Mouse (Mus musculus) neural tube, embryonic 11.5 days (tissue): ENCODE measurements around the gene Susd1. TPM values are rescaled to one million over a fixed set of nuclear protein-coding genes. Genes with fewer than 3 reads are reported as not detected.

ENCODE experiments used
- ATAC-seq: fragments of 200-750 bp; cut with Nextera tagmentation; 2 replicates; pipeline ENCODE4 v1.8.0; 2017; ENCODE audit warnings: moderate number of reproducible peaks, mild to moderate bottlenecking, moderate TSS enrichment, moderate library complexity; ENCODE audit not compliant: insufficient read depth, low FRiP score, low TSS enrichment
- DNase-seq: peaks from one replicate; pipeline ENCODE4 v3.0.0-alpha.2; 2015; ENCODE audit warnings: low spot score
- H3K27ac ChIP-seq: fragments of 300-500 bp; sonication (generic); 2 replicates; pipeline ENCODE4 v1.5.1; 2014; ENCODE audit warnings: low read depth, mild to moderate bottlenecking, low read length
- H3K27me3 ChIP-seq: fragments of 300-500 bp; sonication (generic); 2 replicates; pipeline ENCODE4 v1.6.1; 2014; ENCODE audit warnings: mild to moderate bottlenecking, low read length, mixed read lengths; ENCODE audit not compliant: control insufficient read depth, insufficient read depth
- H3K36me3 ChIP-seq: fragments of 300-500 bp; sonication (generic); 2 replicates; pipeline ENCODE4 v1.6.1; 2014; ENCODE audit warnings: mild to moderate bottlenecking, low read length, moderate library complexity, mixed read lengths; ENCODE audit not compliant: control insufficient read depth, insufficient read depth
- H3K4me1 ChIP-seq: fragments of 300-500 bp; sonication (generic); 2 replicates; pipeline ENCODE4 v1.6.1; 2014; ENCODE audit warnings: low read length, mixed read lengths; ENCODE audit not compliant: control insufficient read depth, insufficient read depth
- H3K4me2 ChIP-seq: fragments of 300-500 bp; sonication (generic); 2 replicates; pipeline ENCODE4 v1.6.1; 2014; ENCODE audit warnings: low read depth, mild to moderate bottlenecking, moderate library complexity
- H3K4me3 ChIP-seq: fragments of 300-500 bp; sonication (generic); 2 replicates; pipeline ENCODE4 v1.5.1; 2014; ENCODE audit warnings: low read depth, low read length
- H3K9ac ChIP-seq: fragments of 300-500 bp; sonication (generic); 2 replicates; pipeline ENCODE4 v1.6.1; 2014; ENCODE audit warnings: mild to moderate bottlenecking, low read length
- H3K9me3 ChIP-seq: fragments of 300-500 bp; sonication (generic); 2 replicates; pipeline ENCODE4 v1.6.1; 2016; ENCODE audit warnings: low read length; ENCODE audit not compliant: control insufficient read depth
- WGBS: fragments of 180-500 bp; shearing (Covaris S2); extraction: QIAGEN DNeasy Blood & Tissue Kit; methylation state at CpG from one replicate; pipeline ENCODE4 v1.1.7; 2014; 5-methylcytosine and 5-hydroxymethylcytosine counted together
- polyA plus RNA-seq: library from polyadenylated mRNA; unstranded; fragments of >200 nt; fragmentation: Nextera tagmentation; extraction: Ambion mirVana; gene quantifications from 2 replicates; pipeline ENCODE4 v1.2.1, GENCODE M21; 2014

Susd1 gene
- polyA plus RNA-seq, 1 experiment from 2014 or later, result 0.81 TPM

- no peaks in the 10 kb centered on the region for H3K9me3 ChIP-seq
- H3K27me3 ChIP-seq, result peaks cover 3% of the 10 kb centered on the region
- WGBS, result 79% methylated on average over 4 of the region's 4 CpGs
- DNase-seq (no peak), ATAC-seq (no peak)
- H3K4me3 ChIP-seq, result no peak overlapping the region
- H3K27ac ChIP-seq, result no peak overlapping the region
- no peak overlapping the region for H3K4me2 ChIP-seq
- H3K36me3 ChIP-seq, result no peaks in the 10 kb centered on the region
- H3K9ac ChIP-seq, result no peak overlapping the region
- no peaks in the 10 kb centered on the region for H3K4me1 ChIP-seq
Measured at GRCm38 (mm10) chr4:59444085-59444484, 5.7 kb upstream of the Susd1 start.

- no peaks in the 10 kb centered on the region for H3K4me1 ChIP-seq
- ATAC-seq (no peak), DNase-seq (no peak)
- peaks cover 19% of the 10 kb centered on the region for H3K27me3 ChIP-seq
- no peak overlapping the region for H3K4me3 ChIP-seq
- no peaks in the 10 kb centered on the region for H3K9me3 ChIP-seq
- WGBS, result 91% methylated on average over 1 of the region's 1 CpGs
- H3K27ac ChIP-seq, result no peak overlapping the region
- no peak overlapping the region for H3K4me2 ChIP-seq
- H3K9ac ChIP-seq, result no peak overlapping the region
- H3K36me3 ChIP-seq, result no peaks in the 10 kb centered on the region
Measured at GRCm38 (mm10) chr4:59441265-59441664, 2.8 kb upstream of the Susd1 start.

DNA sequence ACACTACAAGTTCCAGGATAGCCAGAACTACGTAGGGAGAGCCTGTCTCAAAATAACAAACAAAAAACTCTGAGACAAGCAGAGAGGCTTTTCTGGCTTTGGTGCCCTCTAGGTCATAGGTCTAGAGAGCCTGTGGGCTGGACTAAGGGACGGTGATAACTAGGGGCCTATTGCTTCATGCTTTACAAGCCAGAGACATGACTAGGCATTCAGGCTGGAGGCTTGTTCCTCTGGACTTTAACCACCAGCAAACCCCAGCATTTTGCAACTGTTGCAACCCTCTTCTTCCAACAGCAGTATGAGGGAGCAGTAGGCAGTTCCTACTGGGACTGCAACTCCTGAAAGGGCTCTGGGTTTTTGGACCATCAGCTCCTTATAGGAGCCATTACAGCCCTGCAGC lies 1.5 kb upstream of the Susd1 start:
- H3K27me3 ChIP-seq, result peaks cover 19% of the 10 kb centered on the region
- H3K4me1 ChIP-seq, result no peaks in the 10 kb centered on the region
- no peak overlapping the region for H3K27ac ChIP-seq
- no peak overlapping the region for H3K4me3 ChIP-seq
- 51% methylated on average over 2 of the region's 2 CpGs for WGBS
- H3K36me3 ChIP-seq, result no peaks in the 10 kb centered on the region
- no peak for DNase-seq
- no peaks in the 10 kb centered on the region for H3K9me3 ChIP-seq
- H3K9ac ChIP-seq, result no peak overlapping the region
- H3K4me2 ChIP-seq, result no peak overlapping the region
- no peak for ATAC-seq

GRCm38 (mm10) chr4:59439041-59439440 lies 608 bp upstream of the Susd1 start:
- Histone ChIP-seq H3K27ac (no peak overlapping the region), H3K27me3 (peaks cover 19% of the 10 kb centered on the region), H3K36me3 (no peaks in the 10 kb centered on the region), H3K4me3 (no peak overlapping the region), H3K4me2 (no peak overlapping the region), H3K9ac (no peak overlapping the region), H3K9me3 (no peaks in the 10 kb centered on the region), H3K4me1 (no peaks in the 10 kb centered on the region)
- no peak for ATAC-seq
- 38% methylated on average over 5 of the region's 5 CpGs for WGBS
- no peak for DNase-seq

DNA sequence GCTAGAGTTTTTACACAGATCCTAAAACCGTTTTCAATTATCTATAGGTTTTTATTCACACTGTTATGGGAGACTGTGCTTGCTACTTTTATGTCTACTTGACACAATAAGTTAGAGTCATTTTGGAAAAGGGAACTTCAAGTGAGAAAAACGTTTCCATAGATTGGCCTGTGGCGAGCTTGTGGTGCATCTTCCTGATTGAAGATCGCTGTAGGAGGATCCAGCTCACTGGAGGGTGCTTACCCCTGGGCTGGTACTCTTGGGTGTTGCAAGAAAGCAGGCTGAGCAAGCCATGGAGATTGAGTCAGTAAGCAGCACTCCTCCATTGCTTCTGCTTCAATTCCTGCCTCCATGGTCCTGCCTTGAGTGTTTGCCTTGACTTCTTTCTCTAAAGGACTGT lies 2.5 kb downstream of the Susd1 start:
- no peak for ATAC-seq
- Histone ChIP-seq H3K4me2 (no peak overlapping the region), H3K27me3 (peaks cover 19% of the 10 kb centered on the region), H3K27ac (no peak overlapping the region), H3K36me3 (no peaks in the 10 kb centered on the region), H3K9me3 (no peaks in the 10 kb centered on the region), H3K4me3 (no peak overlapping the region), H3K9ac (no peak overlapping the region), H3K4me1 (no peaks in the 10 kb centered on the region)
- no peak for DNase-seq
- WGBS, result 85% methylated on average over 4 of the region's 4 CpGs

GRCm38 (mm10) chr4:59434039-59434438 lies 4.4 kb downstream of the Susd1 start:
- ATAC-seq (no peak), DNase-seq (no peak)
- no peak overlapping the region for H3K4me2 ChIP-seq
- no peaks in the 10 kb centered on the region for H3K36me3 ChIP-seq
- H3K27ac ChIP-seq, result no peak overlapping the region
- H3K9ac ChIP-seq, result no peak overlapping the region
- peaks cover 15% of the 10 kb centered on the region for H3K27me3 ChIP-seq
- WGBS, result 67% methylated on average over 3 of the region's 3 CpGs
- 0 out of 2 replicates have a peak, but pooled peaks cover 3% of the 10 kb centered on the region for H3K4me1 ChIP-seq
- H3K9me3 ChIP-seq, result no peaks in the 10 kb centered on the region
- H3K4me3 ChIP-seq, result no peak overlapping the region

DNA sequence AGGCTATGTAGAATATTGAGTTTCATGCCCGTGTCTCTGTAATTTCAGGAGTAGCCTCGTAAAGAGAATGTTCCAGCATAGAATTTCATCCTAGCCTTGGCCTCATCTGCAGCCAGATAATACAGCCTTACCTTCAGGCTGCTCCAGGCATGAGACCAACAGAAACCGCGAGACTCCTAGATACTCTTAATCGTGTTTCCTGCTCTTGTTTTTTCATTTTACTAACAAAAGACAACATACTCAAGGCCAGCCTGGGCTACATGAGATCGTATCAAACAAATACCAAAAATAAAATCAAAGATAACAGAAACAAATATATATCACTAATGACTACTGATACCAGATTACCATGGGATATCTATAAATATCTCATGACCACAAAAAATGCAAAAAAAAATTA lies 9.3 kb downstream of the Susd1 start:
- Histone ChIP-seq H3K36me3 (no peaks in the 10 kb centered on the region), H3K9ac (no peak overlapping the region), H3K4me1 (0 out of 2 replicates have a peak, but pooled peaks cover 3% of the 10 kb centered on the region), H3K27me3 (no peaks in the 10 kb centered on the region), H3K4me3 (no peak overlapping the region), H3K4me2 (no peak overlapping the region), H3K9me3 (no peaks in the 10 kb centered on the region), H3K27ac (no peak overlapping the region)
- no peak for ATAC-seq
- WGBS, result 90% methylated on average over 6 of the region's 6 CpGs
- DNase-seq, result no peak

DNA sequence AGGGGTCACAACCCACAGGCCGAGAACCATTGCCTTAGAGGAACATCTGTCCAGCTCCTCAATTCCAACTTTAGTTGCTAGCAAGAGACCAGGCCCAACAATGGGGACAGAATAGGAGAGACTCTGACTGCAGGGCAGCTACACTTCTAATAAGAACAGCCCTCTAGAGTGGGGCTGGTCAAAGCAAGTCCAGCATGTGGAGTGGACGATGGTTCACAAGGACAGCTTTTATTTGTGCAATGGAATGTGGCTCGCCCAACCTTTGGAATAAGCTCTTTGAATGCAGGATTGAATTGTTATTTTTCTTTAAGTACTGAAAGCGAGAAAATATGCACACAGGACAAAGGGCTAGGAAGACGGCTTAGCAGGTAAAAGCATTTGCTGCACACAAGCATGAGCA lies 12.0 kb downstream of the Susd1 start:
- 88% methylated on average over 5 of the region's 5 CpGs for WGBS
- no peak for ATAC-seq

DNA sequence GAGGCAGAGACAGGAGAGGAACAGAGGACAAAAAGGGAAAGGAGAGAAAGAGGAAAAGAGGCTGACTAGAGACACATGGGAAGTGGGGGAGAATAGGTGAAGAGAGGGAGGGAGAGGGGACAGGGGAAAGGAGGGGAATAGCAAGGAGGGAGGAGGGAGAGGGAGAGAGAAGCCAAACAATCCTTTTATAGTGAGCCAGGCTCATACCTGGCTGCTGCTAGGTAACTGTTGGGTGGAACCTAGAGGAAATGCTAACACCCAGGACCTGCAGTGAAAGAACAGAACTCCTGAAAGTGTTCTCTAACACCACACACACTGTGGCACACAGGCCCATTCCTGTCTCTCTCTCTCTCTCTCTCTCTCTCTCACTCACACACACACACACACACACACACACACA lies 15.6 kb downstream of the Susd1 start:
- no peak for DNase-seq
- Histone ChIP-seq H3K27ac (no peak overlapping the region), H3K9me3 (no peaks in the 10 kb centered on the region), H3K4me2 (no peak overlapping the region), H3K9ac (no peak overlapping the region), H3K4me3 (no peak overlapping the region), H3K27me3 (no peaks in the 10 kb centered on the region), H3K36me3 (no peaks in the 10 kb centered on the region), H3K4me1 (0 out of 2 replicates have a peak, but pooled peaks cover 2% of the 10 kb centered on the region)
- no peak for ATAC-seq

More for the DNA sequence above, 12.0 kb downstream of the Susd1 start:
- no peak overlapping the region for H3K9ac ChIP-seq
- H3K4me2 ChIP-seq, result no peak overlapping the region
- DNase-seq, result no peak
- H3K36me3 ChIP-seq, result no peaks in the 10 kb centered on the region
- no peaks in the 10 kb centered on the region for H3K9me3 ChIP-seq
- H3K27me3 ChIP-seq, result no peaks in the 10 kb centered on the region
- H3K4me1 ChIP-seq, result 0 out of 2 replicates have a peak, but pooled peaks cover 5% of the 10 kb centered on the region
- no peak overlapping the region for H3K4me3 ChIP-seq
- H3K27ac ChIP-seq, result no peak overlapping the region
